ENCODE assay signal across 10 mouse cellular contexts in the genomic region with DNA sequence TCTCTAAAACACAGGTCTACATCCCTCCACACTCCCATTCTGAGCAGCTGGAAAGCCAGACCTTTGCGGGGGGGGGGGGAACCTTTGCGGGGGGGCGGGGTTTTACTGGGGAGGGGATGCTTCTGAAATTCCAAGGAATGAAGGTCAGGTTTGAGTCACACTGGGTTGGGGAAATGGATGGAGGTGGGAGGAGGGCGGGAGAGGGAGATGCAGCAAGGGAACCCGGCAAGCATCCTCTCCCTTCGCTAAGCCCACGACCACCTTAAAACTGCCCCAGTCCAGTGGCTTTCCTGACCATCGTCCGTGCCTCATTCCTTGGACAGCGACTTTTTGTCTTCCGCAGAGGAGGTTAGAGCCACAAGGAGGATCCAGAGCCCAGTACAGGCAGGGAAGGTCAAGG. TPM values are rescaled to one million over a fixed set of nuclear protein-coding genes. Genes with fewer than 3 reads are reported as not detected.
DNase-seq lines count a peak whose midpoint lies in the region; ATAC-seq lines count a peak whose summit lies in the region.
"Had no signal": no experiment of that assay in that cellular context is flagged by ENCODE, and none has a peak within 500 bp of the region (broad histone marks: within the 10 kb centered on the region; RNA-seq: fewer than 3 reads in every experiment).

No protein-coding gene starts in this region.

- ATAC-seq in kidney, embryonic 15.5 days (replicated peaks; ENCODE audit: low FRiP score) = no peak
- no peak for ATAC-seq in embryonic facial prominence, embryonic 12.5 days (ENCODE audit: insufficient number of reproducible peaks, insufficient read depth, low FRiP score, low TSS enrichment)
- ATAC-seq in hindbrain, embryonic 16.5 days = no peak
- no peak for ATAC-seq in neural tube, embryonic 12.5 days (ENCODE audit: low FRiP score, low read depth)

- peak overlapping the region; percentile 53 for H3K4me3 ChIP-seq in kidney, embryonic 15.5 days (replicated peaks)
- H3K4me3 ChIP-seq in embryonic facial prominence, embryonic 12.5 days = peak overlapping the region; percentile 41
- H3K4me3 ChIP-seq in hindbrain, embryonic 16.5 days (ENCODE audit: low read length) = peak overlapping the region; percentile 53
- H3K4me3 ChIP-seq in neural tube, embryonic 12.5 days = no peak overlapping the region

- H3K36me3 ChIP-seq in kidney, embryonic 15.5 days = peaks cover 5% of the 10 kb centered on the region; the same call in 1 of the 2 replicates
- H3K36me3 ChIP-seq in embryonic facial prominence, embryonic 12.5 days = peaks cover 2% of the 10 kb centered on the region
- H3K36me3 ChIP-seq in hindbrain, embryonic 16.5 days (ENCODE audit: control insufficient read depth, insufficient read depth, low read length) = no peaks in the 10 kb centered on the region
- peaks cover 3% of the 10 kb centered on the region; the same call in 1 of the 2 replicates for H3K36me3 ChIP-seq in neural tube, embryonic 12.5 days

- no peaks in the 10 kb centered on the region for H3K9me3 ChIP-seq in kidney, embryonic 15.5 days (replicated peaks)
- H3K9me3 ChIP-seq in embryonic facial prominence, embryonic 12.5 days = no peaks in the 10 kb centered on the region
- H3K9me3 ChIP-seq in hindbrain, embryonic 16.5 days (ENCODE audit: control insufficient read depth, low read length) = no peaks in the 10 kb centered on the region
- no peaks in the 10 kb centered on the region for H3K9me3 ChIP-seq in neural tube, embryonic 12.5 days

- no peak overlapping the region; the same call in 1 of the 2 replicates for H3K9ac ChIP-seq in kidney, embryonic 15.5 days
- H3K9ac ChIP-seq in embryonic facial prominence, embryonic 12.5 days = no peak overlapping the region
- H3K9ac ChIP-seq in hindbrain, embryonic 16.5 days (ENCODE audit: low read depth, low read length) = 0 out of 2 replicates have a peak overlapping the region, but pooled peaks have one; percentile 62
- no peak overlapping the region for H3K9ac ChIP-seq in neural tube, embryonic 12.5 days

- peaks cover 98% of the 10 kb centered on the region for H3K27me3 ChIP-seq in kidney, embryonic 15.5 days
- H3K27me3 ChIP-seq in embryonic facial prominence, embryonic 12.5 days = peaks cover 98% of the 10 kb centered on the region
- H3K27me3 ChIP-seq in hindbrain, embryonic 16.5 days (replicated peaks; ENCODE audit: control insufficient read depth, insufficient read depth, low read length) = peaks cover 55% of the 10 kb centered on the region
- H3K27me3 ChIP-seq in neural tube, embryonic 12.5 days (replicated peaks) = peaks cover 93% of the 10 kb centered on the region

- WGBS in kidney, embryonic 15.5 days = 4% methylated on average over 11 of the region's 11 CpGs
- WGBS in embryonic facial prominence, embryonic 12.5 days = under 1% methylated on average over 10 of the region's 11 CpGs
- WGBS in hindbrain, embryonic 16.5 days = 1% methylated on average over 9 of the region's 11 CpGs
- WGBS in neural tube, embryonic 12.5 days = 3% methylated on average over 11 of the region's 11 CpGs

- no peak overlapping the region for H3K27ac ChIP-seq in kidney, embryonic 15.5 days
- H3K27ac ChIP-seq in embryonic facial prominence, embryonic 12.5 days = no peak overlapping the region
- H3K27ac ChIP-seq in hindbrain, embryonic 16.5 days (ENCODE audit: low read depth, low read length) = no peak overlapping the region
- H3K27ac ChIP-seq in neural tube, embryonic 12.5 days = no peak overlapping the region

- no peak for DNase-seq in kidney, postnatal 36 days
- no peak for DNase-seq in frontal cortex, postnatal 10 days (ENCODE audit: low spot score in 2 of 2)
- no peak for DNase-seq in urinary bladder, postnatal 14 days (ENCODE audit: low spot score)
- no peak for DNase-seq in adrenal gland, adult (ENCODE audit: inconsistent age in 2 of 2, low spot score in 1 of 2)
- DNase-seq: kidney, adult 11 months had no signal

- peaks cover 47% of the 10 kb centered on the region for H3K4me1 ChIP-seq in kidney, embryonic 15.5 days
- H3K4me1 ChIP-seq in embryonic facial prominence, embryonic 12.5 days = peaks cover 34% of the 10 kb centered on the region
- peaks cover 37% of the 10 kb centered on the region for H3K4me1 ChIP-seq in hindbrain, embryonic 16.5 days (ENCODE audit: control insufficient read depth, insufficient read depth, low read depth, low read length)
- peaks cover 38% of the 10 kb centered on the region for H3K4me1 ChIP-seq in neural tube, embryonic 12.5 days

- peak overlapping the region; percentile 90 for H3K4me2 ChIP-seq in kidney, embryonic 15.5 days
- H3K4me2 ChIP-seq in embryonic facial prominence, embryonic 12.5 days (replicated peaks) = peak overlapping the region; percentile 85; the same call in 1 of the 2 replicates
- peak overlapping the region; percentile 74 for H3K4me2 ChIP-seq in hindbrain, embryonic 16.5 days (ENCODE audit: low read length)
- peak overlapping the region; percentile 64 for H3K4me2 ChIP-seq in neural tube, embryonic 12.5 days (replicated peaks)

RNA-seq across cellular contexts. Expression of a gene that starts 1.3 kb away (rescaled TPM):
- 0.44 and 0.45 TPM in 2 replicates for polyA plus RNA-seq in kidney, embryonic 15.5 days (2015; fragmentation: Nextera tagmentation; extraction: Ambion mirVana)
- polyA plus RNA-seq in embryonic facial prominence, embryonic 12.5 days (2016; fragmentation: Nextera tagmentation; extraction: Ambion mirVana) = 0.75 and 0.79 TPM in 2 replicates
- polyA plus RNA-seq in hindbrain, embryonic 16.5 days (2015; fragmentation: Nextera tagmentation; extraction: Ambion mirVana) = 3.4 and 4.2 TPM in 2 replicates
- 0.29 and 0.46 TPM in 2 replicates for polyA plus RNA-seq in neural tube, embryonic 12.5 days (2016; fragmentation: Nextera tagmentation; extraction: Ambion mirVana)

RNA-seq across cellular contexts. Expression of a gene that starts 12.9 kb away (rescaled TPM):
- 0.10 TPM in 1 of 2 replicates, not detected in the other for polyA plus RNA-seq in kidney, embryonic 15.5 days (2015; fragmentation: Nextera tagmentation; extraction: Ambion mirVana)
- 0.13 and 0.23 TPM in 2 replicates for polyA plus RNA-seq in embryonic facial prominence, embryonic 12.5 days (2016; fragmentation: Nextera tagmentation; extraction: Ambion mirVana)
- polyA plus RNA-seq in hindbrain, embryonic 16.5 days (2015; fragmentation: Nextera tagmentation; extraction: Ambion mirVana) = 0.10 and 0.31 TPM in 2 replicates
- 0.10 and 0.22 TPM in 2 replicates for polyA plus RNA-seq in neural tube, embryonic 12.5 days (2016; fragmentation: Nextera tagmentation; extraction: Ambion mirVana)

RNA-seq across cellular contexts. Expression of a gene that starts 33.3 kb away (rescaled TPM):
- polyA plus RNA-seq in kidney, embryonic 15.5 days (2015; fragmentation: Nextera tagmentation; extraction: Ambion mirVana) = 78.8 and 84.2 TPM in 2 replicates
- 68.8 and 71.0 TPM in 2 replicates for polyA plus RNA-seq in embryonic facial prominence, embryonic 12.5 days (2016; fragmentation: Nextera tagmentation; extraction: Ambion mirVana)
- 20.0 and 24.0 TPM in 2 replicates for polyA plus RNA-seq in hindbrain, embryonic 16.5 days (2015; fragmentation: Nextera tagmentation; extraction: Ambion mirVana)
- 45.5 and 45.8 TPM in 2 replicates for polyA plus RNA-seq in neural tube, embryonic 12.5 days (2016; fragmentation: Nextera tagmentation; extraction: Ambion mirVana)

RNA-seq across cellular contexts. Expression of a gene that starts 40.9 kb away (rescaled TPM):
- 0.10 TPM in 1 of 2 replicates, not detected in the other for polyA plus RNA-seq in kidney, embryonic 15.5 days (2015; fragmentation: Nextera tagmentation; extraction: Ambion mirVana)
- polyA plus RNA-seq in embryonic facial prominence, embryonic 12.5 days (2016; fragmentation: Nextera tagmentation; extraction: Ambion mirVana) = 0.29 TPM in 1 of 2 replicates, not detected in the other
- 16.7 and 20.3 TPM in 2 replicates for polyA plus RNA-seq in hindbrain, embryonic 16.5 days (2015; fragmentation: Nextera tagmentation; extraction: Ambion mirVana)
- polyA plus RNA-seq in neural tube, embryonic 12.5 days (2016; fragmentation: Nextera tagmentation; extraction: Ambion mirVana) = 1.7 and 3.2 TPM in 2 replicates
- polyA plus RNA-seq: Patski had no signal
